Mouse (Mus musculus) liver, embryonic 11.5 days (tissue): Measurements from ENCODE around the gene Tcerg1l. TPM values are rescaled to one million over a fixed set of nuclear protein-coding genes. Genes with fewer than 3 reads are reported as not detected.

Experiments
- ATAC-seq: fragments of 200-750 bp; cut with Nextera tagmentation; replicated peaks from 2 replicates; pipeline ENCODE4 v1.8.0; 2017; ENCODE audit warnings: moderate number of reproducible peaks, mild to moderate bottlenecking, moderate TSS enrichment, moderate library complexity; ENCODE audit not compliant: low FRiP score
- DNase-seq: peaks from one replicate; pipeline ENCODE4 v3.0.0-alpha.2; 2017; ENCODE audit warnings: low spot score
- H3K27ac ChIP-seq: fragments of 300-500 bp; sonication (generic); 2 replicates; pipeline ENCODE4 v1.5.1; 2014; ENCODE audit warnings: mild to moderate bottlenecking, low read depth, low read length, control low read depth
- H3K27me3 ChIP-seq: fragments of 300-500 bp; sonication (generic); replicated peaks from 2 replicates; pipeline ENCODE4 v1.6.1; 2014; ENCODE audit warnings: low read length, mixed read lengths; ENCODE audit not compliant: control insufficient read depth, insufficient read depth
- H3K36me3 ChIP-seq: fragments of 300-500 bp; sonication (generic); 2 replicates; pipeline ENCODE4 v1.6.1; 2014; ENCODE audit warnings: mild to moderate bottlenecking, low read length, moderate library complexity, mixed read lengths; ENCODE audit not compliant: control insufficient read depth, insufficient read depth
- H3K4me1 ChIP-seq: fragments of 300-500 bp; sonication (generic); replicated peaks from 2 replicates; pipeline ENCODE4 v1.6.1; 2014; ENCODE audit warnings: low read length, mixed read lengths; ENCODE audit not compliant: control insufficient read depth, insufficient read depth
- H3K4me2 ChIP-seq: fragments of 300-500 bp; sonication (generic); 2 replicates; pipeline ENCODE4 v1.6.1; 2014; ENCODE audit warnings: mild to moderate bottlenecking, control low read depth, moderate library complexity
- H3K4me3 ChIP-seq: fragments of 300-500 bp; sonication (generic); 2 replicates; pipeline ENCODE4 v1.5.1; 2014; ENCODE audit warnings: low read depth, low read length, control low read depth
- H3K9ac ChIP-seq: fragments of 300-500 bp; sonication (generic); 2 replicates; pipeline ENCODE4 v1.6.1; 2014; ENCODE audit warnings: low read depth, low read length, control low read depth
- H3K9me3 ChIP-seq: fragments of 300-500 bp; sonication (generic); 2 replicates; pipeline ENCODE4 v1.6.1; 2016; ENCODE audit warnings: low read length, inconsistent platforms, mixed read lengths; ENCODE audit not compliant: control insufficient read depth
- WGBS: fragments of 180-500 bp; shearing (Covaris S2); extraction: QIAGEN DNeasy Blood & Tissue Kit; methylation state at CpG from one replicate; pipeline ENCODE4 v1.1.7; 2014; 5-methylcytosine and 5-hydroxymethylcytosine counted together
- polyA plus RNA-seq: library from polyadenylated mRNA; unstranded; fragments of >200 nt; fragmentation: Nextera tagmentation; extraction: Ambion mirVana; gene quantifications from 2 replicates; pipeline ENCODE4 v1.2.1, GENCODE M21; 2014

Gene Tcerg1l
- polyA plus RNA-seq, 1 experiment from 2014 or later: 0.74 TPM

DNA sequence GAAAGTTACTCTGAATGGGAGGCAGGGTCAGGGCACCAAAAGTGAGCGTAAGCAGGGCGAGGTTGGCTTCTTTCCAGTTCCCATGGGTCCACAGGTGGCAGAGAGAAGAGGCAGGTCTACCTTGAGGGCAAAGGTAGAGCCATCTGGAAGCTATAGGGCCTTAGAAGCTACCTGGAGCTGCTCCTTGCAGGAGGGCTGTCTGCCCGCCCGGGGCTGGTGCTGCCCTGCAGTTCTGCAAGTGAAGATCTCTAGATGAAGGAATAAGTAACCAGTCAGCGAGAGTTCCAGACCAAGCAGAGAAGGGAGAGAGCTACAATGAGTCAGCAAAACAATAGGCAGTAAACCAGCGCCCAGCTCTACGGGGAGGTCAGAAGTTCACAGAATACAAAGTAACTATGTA, 22.0 kb downstream of the Tcerg1l start:
- no peaks in the 10 kb centered on the region for H3K4me1 ChIP-seq
- H3K27me3 ChIP-seq: no peaks in the 10 kb centered on the region
- no peak for DNase-seq
- no peak overlapping the region for H3K4me2 ChIP-seq
- no peaks in the 10 kb centered on the region for H3K9me3 ChIP-seq
- WGBS: 54% methylated on average over 7 of the region's 7 CpGs
- no peak overlapping the region for H3K4me3 ChIP-seq
- no peak for ATAC-seq
- no peak overlapping the region for H3K27ac ChIP-seq
- no peak overlapping the region for H3K9ac ChIP-seq
- no peaks in the 10 kb centered on the region for H3K36me3 ChIP-seq

DNA sequence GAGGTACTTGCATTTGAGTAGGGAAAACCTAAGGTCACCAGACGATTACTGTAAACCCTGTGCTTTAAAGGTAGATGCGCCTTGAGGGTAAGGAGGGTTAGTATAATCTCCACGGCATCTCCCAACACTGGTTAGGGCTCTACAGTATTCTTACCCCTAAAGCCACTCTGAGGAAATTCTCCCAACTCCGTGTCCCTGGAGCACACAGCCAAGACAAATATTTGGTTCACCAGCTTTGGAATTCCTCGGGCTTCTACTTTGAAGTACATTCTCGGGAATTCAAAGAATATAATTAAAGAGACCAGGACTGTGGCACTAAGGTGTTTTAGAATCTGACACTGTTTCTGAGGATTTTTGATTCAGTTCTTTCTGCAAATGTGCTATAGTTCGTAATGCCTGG, 23.2 kb downstream of the Tcerg1l start:
- DNase-seq (no peak), ATAC-seq (no peak)
- H3K36me3 ChIP-seq: no peaks in the 10 kb centered on the region
- no peaks in the 10 kb centered on the region for H3K27me3 ChIP-seq
- no peak overlapping the region for H3K27ac ChIP-seq
- H3K4me3 ChIP-seq: no peak overlapping the region
- no peak overlapping the region for H3K9ac ChIP-seq
- no peaks in the 10 kb centered on the region for H3K4me1 ChIP-seq
- H3K9me3 ChIP-seq: no peaks in the 10 kb centered on the region
- H3K4me2 ChIP-seq: no peak overlapping the region
- WGBS: 67% methylated on average over 7 of the region's 7 CpGs

DNA sequence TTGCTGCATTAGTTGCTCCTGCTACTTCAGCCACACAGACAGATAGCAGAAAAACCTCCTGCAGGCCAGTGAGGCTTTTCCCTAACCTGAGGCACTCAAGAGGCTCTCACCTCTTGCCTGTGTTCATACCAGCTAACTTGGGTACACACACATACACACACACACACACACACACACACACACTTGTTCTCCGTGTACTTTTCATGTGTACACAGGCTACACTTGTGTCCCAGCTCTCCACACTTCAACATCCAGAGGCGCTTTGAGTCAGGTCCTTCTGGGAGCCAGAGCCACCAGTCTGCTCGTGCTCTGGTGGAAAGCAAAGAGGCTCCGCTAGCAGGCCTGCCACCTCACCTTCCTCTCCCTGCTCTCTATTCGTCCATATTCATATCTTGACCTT, 24.0 kb downstream of the Tcerg1l start:
- no peaks in the 10 kb centered on the region for H3K36me3 ChIP-seq
- no peak overlapping the region for H3K4me2 ChIP-seq
- H3K9ac ChIP-seq: no peak overlapping the region
- H3K27ac ChIP-seq: no peak overlapping the region
- no peak for ATAC-seq
- no peaks in the 10 kb centered on the region for H3K27me3 ChIP-seq
- WGBS: 72% methylated on average over 5 of the region's 5 CpGs
- no peak for DNase-seq
- H3K4me3 ChIP-seq: no peak overlapping the region
- no peaks in the 10 kb centered on the region for H3K9me3 ChIP-seq
- H3K4me1 ChIP-seq: no peaks in the 10 kb centered on the region

DNA sequence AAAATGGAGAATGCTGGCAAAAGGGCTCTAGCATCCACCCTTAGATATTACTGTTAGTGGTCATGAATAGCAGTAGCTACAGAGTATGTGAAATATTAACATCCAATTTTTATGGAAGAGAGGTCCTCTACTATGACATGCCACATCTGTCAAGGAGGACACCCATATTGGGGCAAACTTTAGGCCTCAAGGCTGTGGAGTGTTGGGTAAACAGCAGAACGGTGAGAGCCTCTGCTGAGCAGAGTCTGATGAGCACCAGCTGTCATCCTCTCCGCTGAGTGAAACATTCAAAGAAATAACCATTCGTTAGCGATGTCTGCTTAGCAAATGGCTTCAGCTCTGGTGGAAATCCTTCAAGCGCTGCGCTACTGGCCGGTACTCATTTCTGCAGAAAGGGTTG, 30.0 kb downstream of the Tcerg1l start:
- no peak overlapping the region for H3K27ac ChIP-seq
- WGBS: 75% methylated on average over 7 of the region's 7 CpGs
- H3K9ac ChIP-seq: no peak overlapping the region
- no peak overlapping the region for H3K4me3 ChIP-seq
- DNase-seq (no peak), ATAC-seq (no peak)
- no peaks in the 10 kb centered on the region for H3K27me3 ChIP-seq
- H3K4me2 ChIP-seq: no peak overlapping the region
- H3K4me1 ChIP-seq: no peaks in the 10 kb centered on the region
- no peaks in the 10 kb centered on the region for H3K9me3 ChIP-seq
- H3K36me3 ChIP-seq: no peaks in the 10 kb centered on the region

DNA sequence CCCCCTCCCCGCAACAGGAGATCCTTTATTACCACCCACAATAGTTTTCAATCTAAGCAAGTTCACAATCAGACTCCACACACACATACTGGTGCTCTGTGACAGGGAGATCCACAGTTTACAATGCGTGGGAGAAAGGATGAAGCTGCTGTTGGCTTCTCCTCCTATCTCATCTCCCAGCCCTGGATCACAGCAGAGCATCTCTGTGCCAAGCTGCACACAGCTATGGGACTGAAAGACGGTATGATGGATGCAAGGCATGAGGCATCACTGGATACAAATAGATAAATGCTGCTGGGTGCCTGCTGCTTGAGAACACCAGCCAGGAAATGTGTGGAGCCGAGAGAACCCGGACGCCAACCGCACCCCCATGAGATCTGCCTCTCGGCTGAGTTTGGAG, 32.0 kb downstream of the Tcerg1l start:
- 43% methylated on average over 8 of the region's 8 CpGs for WGBS
- Histone ChIP-seq H3K36me3 (no peaks in the 10 kb centered on the region), H3K9ac (no peak overlapping the region), H3K9me3 (no peaks in the 10 kb centered on the region), H3K4me1 (no peaks in the 10 kb centered on the region), H3K27me3 (no peaks in the 10 kb centered on the region), H3K4me3 (no peak overlapping the region), H3K27ac (no peak overlapping the region), H3K4me2 (no peak overlapping the region)
- DNase-seq (no peak), ATAC-seq (no peak)

DNA sequence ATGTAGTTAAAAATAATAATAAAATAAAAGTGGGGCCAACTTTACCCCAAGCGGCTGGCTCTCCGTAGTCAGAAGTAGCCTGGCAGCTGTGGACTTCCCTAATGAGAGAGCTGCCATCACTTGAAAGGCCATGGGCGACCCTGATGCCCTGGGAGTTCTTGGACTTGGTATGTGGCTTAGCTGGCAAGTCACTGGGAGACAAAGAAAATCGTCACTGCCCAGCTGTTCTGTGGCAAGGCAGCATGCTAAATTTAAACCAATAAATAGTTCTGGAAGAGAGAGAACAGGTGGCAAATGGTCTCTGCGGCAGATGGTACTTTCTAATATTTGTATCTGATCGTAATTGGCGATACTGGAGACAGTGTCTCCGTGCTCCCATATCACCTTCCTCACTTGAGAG, 40.1 kb downstream of the Tcerg1l start:
- no peaks in the 10 kb centered on the region for H3K9me3 ChIP-seq
- DNase-seq: no peak
- H3K4me2 ChIP-seq: no peak overlapping the region
- H3K36me3 ChIP-seq: no peaks in the 10 kb centered on the region
- H3K27me3 ChIP-seq: no peaks in the 10 kb centered on the region
- H3K4me1 ChIP-seq: no peaks in the 10 kb centered on the region
- ATAC-seq: no peak
- H3K9ac ChIP-seq: no peak overlapping the region
- WGBS: 74% methylated on average over 8 of the region's 8 CpGs
- H3K4me3 ChIP-seq: no peak overlapping the region
- no peak overlapping the region for H3K27ac ChIP-seq

DNA sequence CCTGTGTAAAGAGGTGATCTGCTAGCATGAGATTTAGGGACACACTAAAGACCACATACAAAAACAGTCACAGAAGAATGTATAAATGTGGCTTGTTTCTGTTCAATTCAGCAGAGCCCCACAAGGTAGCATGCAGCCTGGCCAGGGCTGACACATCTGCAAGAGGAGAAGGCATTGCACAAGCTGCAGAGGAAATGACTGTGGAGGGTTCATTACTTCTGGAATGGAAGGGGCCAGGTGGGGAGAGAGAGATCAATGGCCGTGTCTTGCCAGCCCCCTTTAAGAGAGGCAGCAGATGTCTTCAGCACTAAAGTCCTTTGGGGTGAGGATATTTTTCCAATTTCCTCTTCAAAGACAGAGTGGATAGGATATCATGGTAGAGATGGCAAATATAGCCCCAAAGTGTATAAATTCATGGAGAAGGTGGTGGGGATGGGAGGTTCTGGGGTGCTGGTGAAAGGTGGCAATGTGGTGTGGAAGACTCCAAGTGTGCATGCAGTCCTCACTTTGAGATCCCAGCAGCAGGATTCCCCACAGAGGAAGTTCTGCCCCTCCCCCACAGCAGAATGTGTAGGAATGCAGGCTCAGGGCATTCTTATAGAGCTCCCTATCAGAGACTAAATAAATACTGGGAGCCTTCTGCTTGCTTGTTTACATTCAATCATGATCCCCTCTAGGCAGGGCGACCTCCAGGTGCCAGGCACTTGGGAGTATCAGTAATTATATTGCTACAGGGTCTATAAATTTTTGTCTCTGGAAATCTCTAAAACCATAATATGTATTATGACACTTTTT, 40.7 kb downstream of the Tcerg1l start:
- Histone ChIP-seq H3K4me3 (no peak overlapping the region), H3K36me3 (no peaks in the 10 kb centered on the region), H3K27ac (no peak overlapping the region), H3K4me2 (no peak overlapping the region), H3K9ac (no peak overlapping the region), H3K9me3 (no peaks in the 10 kb centered on the region), H3K4me1 (no peaks in the 10 kb centered on the region), H3K27me3 (no peaks in the 10 kb centered on the region)
- 27% methylated on average over 2 of the region's 2 CpGs for WGBS
- ATAC-seq (no peak), DNase-seq (no peak)

DNA sequence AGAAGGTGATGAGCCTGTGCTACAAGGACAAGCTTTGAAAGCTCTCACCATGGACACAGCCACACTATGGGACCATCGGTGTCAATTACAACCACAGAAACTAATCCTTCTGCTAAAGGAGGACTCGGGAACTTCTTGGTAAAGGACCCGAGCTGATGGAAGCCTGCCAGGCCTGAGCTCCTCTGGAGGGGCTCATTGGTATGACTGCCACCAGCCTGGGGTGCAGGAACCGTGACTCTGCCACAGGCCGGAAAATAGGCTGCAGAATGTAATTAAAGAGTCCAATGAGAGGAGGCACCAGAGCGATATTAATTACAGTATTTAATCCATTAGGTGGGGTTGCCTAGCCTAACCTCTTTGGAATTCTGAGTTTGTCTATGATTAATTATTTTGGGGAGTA, 52.1 kb downstream of the Tcerg1l start:
- Histone ChIP-seq H3K36me3 (no peaks in the 10 kb centered on the region), H3K9ac (no peak overlapping the region), H3K4me3 (no peak overlapping the region), H3K9me3 (no peaks in the 10 kb centered on the region), H3K4me1 (no peaks in the 10 kb centered on the region), H3K27ac (no peak overlapping the region), H3K27me3 (no peaks in the 10 kb centered on the region), H3K4me2 (no peak overlapping the region)
- ATAC-seq (no peak), DNase-seq (no peak)
- WGBS: 77% methylated on average over 6 of the region's 6 CpGs

DNA sequence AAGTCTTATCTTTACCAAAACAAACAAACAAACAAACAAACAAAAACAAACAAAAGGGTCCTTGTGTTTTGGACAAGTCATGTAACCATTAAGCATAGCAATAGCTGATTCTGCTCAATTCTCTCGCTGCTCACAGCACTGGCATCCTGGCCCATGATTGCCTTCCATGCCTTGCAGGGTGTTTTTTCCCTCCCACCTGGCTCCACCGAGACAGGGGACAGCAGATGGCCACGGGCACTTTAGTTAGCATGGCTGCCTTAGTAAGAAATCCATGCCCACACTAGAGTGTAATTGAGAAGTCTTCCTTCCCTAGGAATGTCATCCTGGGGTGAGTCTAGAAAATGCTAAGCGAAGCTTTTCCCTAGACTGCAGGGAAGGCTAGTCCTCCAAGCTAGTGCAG, 59.1 kb downstream of the Tcerg1l start:
- Histone ChIP-seq H3K4me2 (no peak overlapping the region), H3K9me3 (no peaks in the 10 kb centered on the region), H3K4me3 (no peak overlapping the region), H3K27ac (no peak overlapping the region), H3K4me1 (no peaks in the 10 kb centered on the region), H3K9ac (no peak overlapping the region), H3K36me3 (no peaks in the 10 kb centered on the region), H3K27me3 (no peaks in the 10 kb centered on the region)
- ATAC-seq (no peak), DNase-seq (no peak)
- 73% methylated on average over 4 of the region's 4 CpGs for WGBS
